Mouse (Mus musculus) lung, embryonic 14.5 days (tissue): ENCODE data around the gene Rbm5. TPM values are rescaled to one million over a fixed set of nuclear protein-coding genes. Genes with fewer than 3 reads are reported as not detected.

Experiments
- ATAC-seq: fragments of 200-750 bp; cut with Nextera tagmentation; 2 replicates; pipeline ENCODE4 v1.8.0; 2017; ENCODE audit warnings: mild to moderate bottlenecking, moderate TSS enrichment, moderate library complexity; ENCODE audit not compliant: insufficient read depth
- DNase-seq: peaks from one replicate; pipeline ENCODE4 v3.0.0-alpha.2; 2015
- H3K27ac ChIP-seq: fragments of 300-500 bp; sonication (generic); 2 replicates; pipeline ENCODE4 v1.5.1; 2014; ENCODE audit warnings: low read depth, mild to moderate bottlenecking, moderate library complexity
- H3K27me3 ChIP-seq: fragments of 300-500 bp; sonication (generic); 2 replicates; pipeline ENCODE4 v1.6.1; 2014; ENCODE audit warnings: low read length, control low read depth; ENCODE audit not compliant: insufficient read depth
- H3K36me3 ChIP-seq: fragments of 300-500 bp; sonication (generic); 2 replicates; pipeline ENCODE4 v1.6.1; 2014; ENCODE audit warnings: control low read depth; ENCODE audit not compliant: insufficient read depth
- H3K4me1 ChIP-seq: fragments of 300-500 bp; sonication (generic); 2 replicates; pipeline ENCODE4 v1.6.1; 2014; ENCODE audit warnings: antibody characterized with exemption, control low read depth; ENCODE audit not compliant: insufficient read depth
- H3K4me2 ChIP-seq: fragments of 300-500 bp; sonication (generic); 2 replicates; pipeline ENCODE4 v1.6.1; 2014; ENCODE audit warnings: mild to moderate bottlenecking
- H3K4me3 ChIP-seq: fragments of 300-500 bp; sonication (generic); 2 replicates; pipeline ENCODE4 v1.5.1; 2014; ENCODE audit warnings: low read depth, low read length
- H3K9ac ChIP-seq: fragments of 300-500 bp; sonication (generic); 2 replicates; pipeline ENCODE4 v1.6.1; 2014
- H3K9me3 ChIP-seq: fragments of 300-500 bp; sonication (generic); 2 replicates; pipeline ENCODE4 v1.6.1; 2016; ENCODE audit warnings: low read depth, low read length, control low read depth
- CTCF ChIP-seq: IDR thresholded peaks from 2 replicates; pipeline ENCODE4 v1.5.1; 2016; ENCODE audit warnings: antibody characterized with exemption, low read depth
- WGBS: fragments of 180-500 bp; shearing (Covaris S2); extraction: QIAGEN DNeasy Blood & Tissue Kit; methylation state at CpG from one replicate; pipeline ENCODE4 v1.1.7; 2014; 5-methylcytosine and 5-hydroxymethylcytosine counted together
- polyA plus RNA-seq: library from polyadenylated mRNA; unstranded; fragments of >200 nt; fragmentation: Nextera tagmentation; extraction: Ambion mirVana; gene quantifications from 2 replicates; pipeline ENCODE4 v1.2.1, GENCODE M21; 2014

Gene Rbm5
- polyA plus RNA-seq, 1 experiment from 2014 or later = 176 TPM

- Histone ChIP-seq H3K4me3 (no peak overlapping the region), H3K4me1 (peaks cover 46% of the 10 kb centered on the region), H3K27me3 (no peaks in the 10 kb centered on the region), H3K27ac (no peak overlapping the region), H3K9me3 (no peaks in the 10 kb centered on the region), H3K4me2 (no peak overlapping the region), H3K9ac (no peak overlapping the region), H3K36me3 (no peaks in the 10 kb centered on the region)
- ATAC-seq (no peak), DNase-seq (no peak)
- no peak for TF ChIP-seq CTCF
- WGBS = 61% methylated on average over 10 of the region's 10 CpGs
Measured at GRCm38 (mm10) chr9:107718781-107719540, 51.8 kb downstream of the Rbm5 start.

GRCm38 (mm10) chr9:107716951-107717350 lies 53.8 kb downstream of the Rbm5 start:
- Histone ChIP-seq H3K4me2 (no peak overlapping the region), H3K36me3 (no peaks in the 10 kb centered on the region), H3K9ac (peak overlapping the region; percentile 15; the same call in 1 of the 2 replicates), H3K9me3 (no peaks in the 10 kb centered on the region), H3K27me3 (no peaks in the 10 kb centered on the region), H3K4me1 (peaks cover 34% of the 10 kb centered on the region), H3K4me3 (no peak overlapping the region), H3K27ac (peak overlapping the region; percentile 62; the same call in 1 of the 2 replicates)
- TF ChIP-seq CTCF = no peak
- 32% methylated on average over 6 of the region's 6 CpGs for WGBS
- ATAC-seq (peak; percentile 53; the same call in 1 of the 2 replicates), DNase-seq (peak; percentile 79)

GRCm38 (mm10) chr9:107715632-107716031 lies 55.2 kb downstream of the Rbm5 start:
- Histone ChIP-seq H3K9ac (no peak overlapping the region), H3K27ac (no peak overlapping the region), H3K4me1 (peaks cover 31% of the 10 kb centered on the region), H3K27me3 (no peaks in the 10 kb centered on the region), H3K36me3 (no peaks in the 10 kb centered on the region), H3K9me3 (no peaks in the 10 kb centered on the region), H3K4me3 (no peak overlapping the region), H3K4me2 (no peak overlapping the region)
- no peak for DNase-seq
- ATAC-seq = no peak
- no peak for TF ChIP-seq CTCF
- 90% methylated on average over 2 of the region's 2 CpGs for WGBS

- no peaks in the 10 kb centered on the region for H3K36me3 ChIP-seq
- WGBS = 10% methylated on average over 12 of the region's 12 CpGs
- TF ChIP-seq CTCF = no peak
- H3K9ac ChIP-seq = no peak overlapping the region
- no peaks in the 10 kb centered on the region for H3K27me3 ChIP-seq
- H3K4me2 ChIP-seq = peak overlapping the region; percentile 37
- H3K4me3 ChIP-seq = no peak overlapping the region
- H3K27ac ChIP-seq = peak overlapping the region; percentile 80
- DNase-seq (peak; percentile 71), ATAC-seq (peak; percentile 41)
- H3K9me3 ChIP-seq = no peaks in the 10 kb centered on the region
- peaks cover 31% of the 10 kb centered on the region for H3K4me1 ChIP-seq
Measured at GRCm38 (mm10) chr9:107714221-107714952, 56.4 kb downstream of the Rbm5 start.

GRCm38 (mm10) chr9:107709697-107710483 lies 60.9 kb downstream of the Rbm5 start, which contains the start of gene Sema3f:
Gene Sema3f, minus strand, starts transcription at chr9:107710475.
- no peaks in the 10 kb centered on the region for H3K27me3 ChIP-seq
- peaks cover 24% of the 10 kb centered on the region for H3K4me1 ChIP-seq
- DNase-seq = peak; percentile 91
- no peaks in the 10 kb centered on the region for H3K9me3 ChIP-seq
- H3K4me3 ChIP-seq = peak within 1 kb of the TSS; percentile 72
- WGBS = 1% methylated on average over 74 of the region's 86 CpGs
- H3K36me3 ChIP-seq = peaks cover 6% of the 10 kb centered on the region; the same call in 1 of the 2 replicates
- H3K9ac ChIP-seq = peak within 1 kb of the TSS; percentile 75
- peak within 1 kb of the TSS; percentile 91 for H3K4me2 ChIP-seq
- peak within 1 kb of the TSS; percentile 89 for H3K27ac ChIP-seq
- peak; percentile 81 for TF ChIP-seq CTCF
- ATAC-seq = peak; percentile 79

GRCm38 (mm10) chr9:107709096-107709696 lies 61.6 kb downstream of the Rbm5 start:
- no peaks in the 10 kb centered on the region for H3K9me3 ChIP-seq
- H3K4me1 ChIP-seq = peaks cover 20% of the 10 kb centered on the region
- peak overlapping the region; percentile 89 for H3K27ac ChIP-seq
- peaks cover 12% of the 10 kb centered on the region; the same call in 1 of the 2 replicates for H3K36me3 ChIP-seq
- TF ChIP-seq CTCF = no peak
- peak overlapping the region; percentile 72 for H3K4me3 ChIP-seq
- peak; percentile 58 for DNase-seq
- H3K27me3 ChIP-seq = no peaks in the 10 kb centered on the region
- peak overlapping the region; percentile 91 for H3K4me2 ChIP-seq
- H3K9ac ChIP-seq = peak overlapping the region; percentile 75
- peak; percentile 3; the same call in 1 of the 2 replicates for ATAC-seq
- WGBS = under 1% methylated on average over 54 of the region's 55 CpGs
